Mouse (Mus musculus) heart, adult 8-10 months (tissue): ENCODE measurements around the gene Ephb1. TPM values are rescaled to one million over a fixed set of nuclear protein-coding genes. Genes with fewer than 3 reads are reported as not detected.

ENCODE experiments used
- DNase-seq: peaks from one replicate; pipeline ENCODE4 v3.0.0; 2022; ENCODE audit warnings: low spot score
- total RNA-seq, 4 experiments: library from RNA; stranded (reverse); gene quantifications; 2 replicates each; pipeline ENCODE4 v1.2.4; 2022

The Ephb1 gene
- total RNA-seq, 4 experiments from 2014 or later, result 21.2 to 26.3 (median 24.3) TPM

GRCm38 (mm10) chr9:102069151-102069882, 285.2 kb downstream of the Ephb1 start:
- peak; percentile 18 for DNase-seq

DNA sequence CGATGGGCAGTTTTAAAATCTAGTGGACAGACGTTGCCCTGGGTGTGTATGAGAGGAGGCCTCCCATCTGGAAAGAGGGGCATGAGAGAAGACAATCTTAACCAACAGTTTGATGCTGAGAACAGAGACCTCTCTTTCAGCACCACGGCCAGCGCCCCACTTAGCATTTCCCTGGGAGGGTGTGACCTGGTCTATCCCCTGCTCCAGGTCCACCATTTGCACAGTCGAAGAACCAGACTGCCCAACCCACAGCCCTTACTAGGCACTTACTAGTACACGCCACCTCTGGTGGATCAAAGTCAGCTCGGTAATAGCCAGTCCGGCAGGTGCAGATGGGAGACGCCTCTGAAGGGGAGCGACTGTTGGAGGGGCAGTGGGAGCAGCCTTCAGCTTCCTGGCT, 287.9 kb downstream of the Ephb1 start:
- no peak for DNase-seq

DNA sequence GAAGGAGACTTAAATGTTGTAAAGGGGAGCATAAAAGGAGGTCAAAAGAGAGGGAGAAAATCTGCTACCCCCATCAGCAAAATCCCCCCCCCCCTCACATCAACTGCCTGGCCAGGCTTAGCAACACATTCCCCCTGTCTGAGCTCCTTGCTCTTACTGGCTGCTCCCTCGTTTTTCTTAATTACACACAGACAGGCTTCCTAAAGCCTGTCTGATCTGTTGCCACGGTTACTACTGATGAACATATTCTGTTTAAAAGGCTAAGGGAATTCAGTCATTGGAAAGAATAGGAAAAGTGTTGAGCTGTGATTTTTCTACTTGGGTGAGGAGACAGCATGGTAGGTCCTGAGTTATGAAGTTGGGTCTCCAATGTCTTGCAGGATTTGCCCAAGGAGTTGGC, 308.6 kb downstream of the Ephb1 start:
- DNase-seq, result no peak

GRCm38 (mm10) chr9:102045111-102045861, 309.2 kb downstream of the Ephb1 start:
- no peak for DNase-seq

DNA sequence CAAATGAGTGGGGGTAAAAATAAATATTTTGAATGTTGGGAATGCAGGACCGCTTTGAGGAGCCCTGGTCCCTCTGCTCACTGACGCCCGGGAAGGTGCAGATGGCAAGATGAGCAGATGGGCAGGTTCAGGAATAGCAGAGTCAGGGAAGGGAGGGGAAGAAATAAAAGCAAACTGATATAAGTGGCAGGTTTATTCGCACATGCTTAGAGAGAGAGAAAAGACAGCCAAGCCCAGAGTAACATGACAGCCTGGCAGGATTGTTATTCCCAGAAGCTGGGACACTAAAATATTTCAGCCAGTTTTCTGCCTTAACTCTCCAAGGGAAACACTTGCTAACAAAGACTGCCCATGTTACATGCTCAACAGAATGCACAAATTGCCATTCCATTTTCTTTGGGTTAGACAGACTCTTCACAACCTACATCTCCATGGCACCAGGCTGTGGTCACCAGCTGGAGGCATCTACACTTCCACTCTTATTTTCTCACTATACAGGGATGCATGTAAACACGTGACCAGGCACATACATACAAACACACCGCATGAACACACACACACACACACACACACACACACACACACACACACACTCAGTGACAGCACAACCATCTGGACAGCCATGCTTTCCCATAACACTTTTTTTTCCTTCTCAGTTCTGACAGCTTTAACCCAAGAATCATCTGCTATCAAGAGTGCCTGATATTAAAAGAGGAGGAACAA, 315.3 kb downstream of the Ephb1 start:
- no peak for DNase-seq

GRCm38 (mm10) chr9:102036132-102036531, 318.4 kb downstream of the Ephb1 start:
- DNase-seq, result no peak

- DNase-seq, result no peak
These were observed 321.3 kb downstream of the Ephb1 start for GRCm38 (mm10) chr9:102033231-102033630.

- no peak for DNase-seq
These were observed 322.1 kb downstream of the Ephb1 start for GRCm38 (mm10) chr9:102032376-102032775.

- DNase-seq, result no peak
These were observed 324.8 kb downstream of the Ephb1 start for GRCm38 (mm10) chr9:102029661-102030060.

DNA sequence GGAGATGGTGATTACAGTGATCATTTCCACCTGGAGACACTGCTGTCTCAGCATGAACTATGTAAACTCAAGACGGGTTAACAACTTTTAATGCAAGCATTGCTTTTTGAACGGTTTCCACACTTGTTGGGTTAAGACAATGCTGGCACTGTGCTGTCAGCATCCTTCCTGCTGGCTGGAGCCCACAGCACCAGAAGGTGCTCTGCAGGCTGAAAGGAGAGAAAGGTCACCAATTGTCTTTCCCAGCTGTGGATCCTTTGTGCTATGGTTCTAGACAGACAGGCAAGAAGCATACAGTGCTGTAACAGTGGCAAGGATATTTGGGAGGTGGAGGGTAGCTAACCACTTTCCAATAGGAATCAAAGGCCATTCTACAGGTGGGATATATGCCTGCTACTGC, 328.4 kb downstream of the Ephb1 start:
- DNase-seq, result no peak

DNA sequence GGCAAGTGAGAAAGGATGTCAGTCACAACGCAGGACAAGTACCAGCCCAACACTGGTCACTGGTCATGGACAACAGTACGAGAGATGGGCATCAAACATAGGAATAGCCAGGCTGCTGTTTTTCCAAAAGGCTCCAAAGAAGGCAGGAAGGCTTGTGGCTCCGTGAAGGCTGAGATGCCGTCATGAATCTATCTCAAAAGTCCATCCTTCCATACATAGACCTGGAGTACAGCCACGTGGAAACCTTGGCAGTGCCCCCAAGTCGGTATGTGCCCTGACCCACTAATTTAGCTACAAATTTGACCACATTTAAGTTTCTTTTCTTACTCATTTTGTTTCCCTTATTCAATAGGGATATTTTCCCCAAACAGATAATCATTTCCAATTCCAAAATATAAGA, 329.4 kb downstream of the Ephb1 start:
- no peak for DNase-seq

DNA sequence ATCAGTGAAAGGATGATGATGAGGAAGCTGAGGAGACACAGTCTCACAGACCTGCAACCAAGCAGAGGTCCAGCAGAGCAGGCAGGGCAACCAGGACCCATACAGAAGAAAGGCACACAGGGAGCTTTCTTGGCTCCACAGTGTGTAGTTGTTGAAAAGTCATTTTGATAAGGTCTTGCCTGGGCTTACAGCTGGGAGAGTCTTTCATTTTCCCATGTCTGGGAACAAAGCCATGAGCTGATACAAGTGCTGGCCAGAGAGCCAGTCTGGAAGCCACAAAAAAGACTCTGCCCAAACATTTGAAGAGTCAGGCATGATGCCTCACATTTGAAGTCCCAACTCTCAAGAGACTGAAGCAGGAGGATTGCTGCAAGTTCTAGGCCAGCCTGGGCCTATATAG, 339.0 kb downstream of the Ephb1 start:
- DNase-seq, result peak; percentile 42

DNA sequence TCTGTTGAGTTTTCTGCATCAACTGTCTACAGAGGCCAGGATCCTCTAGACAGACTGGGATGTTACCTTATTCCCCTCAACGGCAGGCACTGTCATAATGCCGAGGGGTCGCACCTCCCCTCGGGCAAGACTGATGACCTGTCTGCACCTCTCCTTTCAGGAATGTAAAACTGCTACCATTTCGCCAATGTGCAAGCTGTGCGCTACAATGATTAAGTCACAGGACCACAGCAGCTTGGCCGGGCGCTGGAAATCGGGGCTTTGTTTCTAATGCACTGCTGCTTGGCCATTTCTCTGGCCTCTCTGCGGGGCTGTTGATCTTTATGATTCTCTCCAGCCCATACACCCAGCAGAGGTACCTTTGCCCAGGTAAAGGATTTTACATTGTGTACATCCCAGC, 346.8 kb downstream of the Ephb1 start:
- DNase-seq, result no peak

- DNase-seq, result peak; percentile 2
These were observed 348.0 kb downstream of the Ephb1 start for GRCm38 (mm10) chr9:102006539-102006938.

DNA sequence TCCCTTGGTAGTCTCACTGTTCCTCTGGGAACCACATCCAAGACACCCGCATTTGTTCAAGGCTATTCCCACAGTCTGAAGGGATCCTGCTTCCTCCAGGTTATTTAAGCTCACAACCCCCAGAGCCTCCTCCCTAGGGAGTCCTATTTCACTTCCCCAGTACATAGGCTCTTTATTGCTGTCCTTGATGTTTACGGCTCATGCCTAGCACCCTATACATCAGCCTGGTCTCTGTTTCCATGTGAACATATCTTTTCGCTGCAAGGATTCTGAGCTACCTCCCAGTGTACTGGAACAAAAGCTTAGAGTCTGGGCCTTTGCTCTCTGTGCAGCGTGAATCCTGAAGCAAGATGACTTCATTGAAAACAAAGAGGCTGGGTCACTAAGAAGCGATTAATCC, 351.6 kb downstream of the Ephb1 start:
- no peak for DNase-seq

DNA sequence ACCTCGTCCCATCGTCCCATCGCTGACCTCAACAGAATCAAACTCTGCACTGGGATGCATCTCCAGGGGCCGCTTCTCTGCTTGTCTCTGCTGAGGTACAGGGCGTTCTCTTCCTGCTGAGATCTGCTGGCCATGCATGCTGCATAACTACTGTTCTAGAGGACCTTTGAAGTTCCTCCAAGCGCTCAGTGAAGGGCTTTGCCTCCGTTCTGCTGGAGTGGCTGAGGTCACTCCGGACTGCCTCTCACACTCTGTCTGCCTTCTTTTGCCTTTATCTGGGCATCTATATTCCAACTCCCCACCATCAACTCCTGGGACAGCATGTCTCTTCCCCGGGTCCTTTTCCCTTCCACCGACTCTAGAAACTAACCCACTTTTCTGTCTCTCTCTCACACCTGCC, 352.3 kb downstream of the Ephb1 start:
- DNase-seq, result no peak

- DNase-seq, result no peak
These were observed 352.8 kb downstream of the Ephb1 start for GRCm38 (mm10) chr9:102001633-102002165.

GRCm38 (mm10) chr9:101999690-102000089, 354.8 kb downstream of the Ephb1 start:
- no peak for DNase-seq

GRCm38 (mm10) chr9:101996771-101997500, 357.6 kb downstream of the Ephb1 start:
- no peak for DNase-seq

- no peak for DNase-seq
These were observed 358.3 kb downstream of the Ephb1 start for GRCm38 (mm10) chr9:101996183-101996582.

DNA sequence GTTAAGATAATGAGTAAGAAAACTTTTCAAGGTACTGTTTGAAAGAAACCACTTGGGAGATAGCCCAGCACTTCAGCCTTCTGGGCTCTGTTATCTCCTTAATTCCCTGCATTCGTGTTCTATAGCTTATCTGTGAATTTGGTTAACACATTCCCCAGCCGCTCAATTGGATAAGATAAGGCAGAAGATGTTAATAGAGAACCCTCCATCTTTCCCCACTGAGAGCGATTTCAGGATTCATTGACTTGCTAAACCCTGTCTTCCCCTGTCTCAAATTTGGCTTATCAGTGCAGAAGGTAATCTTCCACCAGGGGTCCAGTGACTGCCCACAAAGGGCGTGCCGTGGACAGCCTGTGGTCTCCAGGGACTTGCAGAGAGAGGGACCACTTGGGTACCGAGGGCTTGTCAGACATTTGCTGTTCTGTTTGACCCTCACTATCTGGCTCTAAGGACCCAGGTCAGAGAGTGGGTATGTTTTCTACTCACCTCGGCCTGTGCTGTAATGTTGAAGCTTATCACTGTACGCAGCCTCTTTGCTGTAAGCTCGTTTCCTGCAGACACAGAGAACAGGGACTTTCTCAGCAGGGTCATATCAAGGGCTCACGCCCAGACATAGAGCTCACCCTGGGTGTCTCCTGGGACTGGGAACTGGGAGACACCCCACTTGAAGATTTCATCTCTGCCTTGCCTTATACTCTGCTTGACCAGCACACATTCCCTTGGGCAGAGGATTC, 358.9 kb downstream of the Ephb1 start:
- no peak for DNase-seq
